8 mouse cellular contexts compared by ENCODE assay signal in the genomic region with DNA sequence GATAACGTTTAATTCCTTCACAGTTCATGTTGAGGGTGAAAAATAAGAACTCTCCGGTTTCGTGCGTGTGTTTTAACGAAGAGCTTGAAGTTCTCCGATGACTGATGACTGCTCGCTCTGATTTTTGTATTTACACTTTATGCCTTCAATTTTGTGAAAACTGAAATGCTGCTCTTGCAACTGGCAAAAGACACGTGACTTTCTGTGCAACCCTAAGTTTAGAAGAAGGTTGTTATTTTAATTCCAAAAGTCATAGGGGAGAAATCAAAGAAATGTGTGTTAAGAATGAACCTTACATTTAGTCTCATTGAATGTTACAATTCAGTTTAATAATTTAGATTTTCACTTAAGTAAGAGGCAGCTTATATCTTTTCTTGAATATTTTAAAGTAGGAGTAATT. TPM values are rescaled to one million over a fixed set of nuclear protein-coding genes. Genes with fewer than 3 reads are reported as not detected.
A peak's percentile ranks its signal among the peaks of the same experiment; 100 is the strongest.
DNase-seq lines count a peak whose midpoint lies in the region; ATAC-seq and TF ChIP-seq lines count a peak whose summit lies in the region.

No protein-coding gene starts in this region.

- H3K27me3 ChIP-seq in kidney, embryonic 15.5 days, result no peaks in the 10 kb centered on the region
- H3K27me3 ChIP-seq in hindbrain, embryonic 16.5 days (replicated peaks; ENCODE audit: control insufficient read depth, insufficient read depth, low read length), result no peaks in the 10 kb centered on the region
- no peaks in the 10 kb centered on the region for H3K27me3 ChIP-seq in midbrain, embryonic 16.5 days (ENCODE audit: control insufficient read depth, insufficient read depth, low read depth, low read length)

- peaks cover 37% of the 10 kb centered on the region for H3K4me1 ChIP-seq in kidney, embryonic 15.5 days
- H3K4me1 ChIP-seq in cortical plate, adult 2 months (ENCODE audit: control insufficient read depth, insufficient read depth, low read length), result no peaks in the 10 kb centered on the region; the same call in 1 of the 2 replicates
- H3K4me1 ChIP-seq in hindbrain, embryonic 16.5 days (ENCODE audit: control insufficient read depth, insufficient read depth, low read depth, low read length), result peaks cover 23% of the 10 kb centered on the region
- H3K4me1 ChIP-seq in midbrain, embryonic 16.5 days (ENCODE audit: control insufficient read depth, insufficient read depth, low read length), result peaks cover 18% of the 10 kb centered on the region

- peak overlapping the region; percentile 66 for H3K4me3 ChIP-seq in kidney, embryonic 15.5 days (replicated peaks)
- peak overlapping the region; percentile 82 for H3K4me3 ChIP-seq in cortical plate, adult 2 months (ENCODE audit: insufficient read depth, low read length)
- peak overlapping the region; percentile 80 for H3K4me3 ChIP-seq in hindbrain, embryonic 16.5 days (ENCODE audit: low read length)
- H3K4me3 ChIP-seq in midbrain, embryonic 16.5 days (ENCODE audit: low read depth, low read length), result peak overlapping the region; percentile 62

- no peaks in the 10 kb centered on the region for H3K9me3 ChIP-seq in kidney, embryonic 15.5 days (replicated peaks)
- no peaks in the 10 kb centered on the region for H3K9me3 ChIP-seq in hindbrain, embryonic 16.5 days (ENCODE audit: control insufficient read depth, low read length)
- no peaks in the 10 kb centered on the region for H3K9me3 ChIP-seq in midbrain, embryonic 16.5 days (replicated peaks; ENCODE audit: control insufficient read depth, low read length, poor library complexity, severe bottlenecking)

- peak overlapping the region; percentile 99 for H3K27ac ChIP-seq in kidney, embryonic 15.5 days
- peak overlapping the region; percentile 97; the same call in 1 of the 2 replicates for H3K27ac ChIP-seq in cortical plate, adult 2 months (ENCODE audit: insufficient read depth, low read length)
- H3K27ac ChIP-seq in hindbrain, embryonic 16.5 days (ENCODE audit: low read depth, low read length), result peak overlapping the region; percentile 98
- H3K27ac ChIP-seq in midbrain, embryonic 16.5 days (ENCODE audit: low read length), result no peak overlapping the region; the same call in 1 of the 2 replicates

- no peak for TF ChIP-seq POLR2A in cortical plate, adult 2 months (IDR thresholded peaks at IDR 0.05; ENCODE audit: extremely low read depth, insufficient read depth, low read length)

- no peaks in the 10 kb centered on the region for H3K36me3 ChIP-seq in kidney, embryonic 15.5 days
- H3K36me3 ChIP-seq in hindbrain, embryonic 16.5 days (ENCODE audit: control insufficient read depth, insufficient read depth, low read length), result no peaks in the 10 kb centered on the region
- no peaks in the 10 kb centered on the region for H3K36me3 ChIP-seq in midbrain, embryonic 16.5 days (ENCODE audit: control insufficient read depth, insufficient read depth, low read length)

- H3K4me2 ChIP-seq in kidney, embryonic 15.5 days, result peak overlapping the region; percentile 74
- H3K4me2 ChIP-seq in hindbrain, embryonic 16.5 days (ENCODE audit: low read length), result peak overlapping the region; percentile 79
- H3K4me2 ChIP-seq in midbrain, embryonic 16.5 days (ENCODE audit: low read length), result peak overlapping the region; percentile 90

- TF ChIP-seq CTCF in cortical plate, adult 2 months (IDR thresholded peaks at IDR 0.05; ENCODE audit: extremely low read depth, insufficient read depth, low read length), result no peak

- WGBS in kidney, embryonic 15.5 days, result under 1% methylated on average over 8 of the region's 8 CpGs
- 5% methylated on average over 8 of the region's 8 CpGs for WGBS in hindbrain, embryonic 16.5 days
- WGBS in midbrain, embryonic 16.5 days, result 3% methylated on average over 8 of the region's 8 CpGs

- H3K9ac ChIP-seq in kidney, embryonic 15.5 days, result peak overlapping the region; percentile 85
- H3K9ac ChIP-seq in hindbrain, embryonic 16.5 days (ENCODE audit: low read depth, low read length), result peak overlapping the region; percentile 88
- H3K9ac ChIP-seq in midbrain, embryonic 16.5 days (ENCODE audit: low read depth, low read length), result peak overlapping the region; percentile 84; the same call in 1 of the 2 replicates

- no peak for DNase-seq in kidney, adult 18-20 months
- no peak for DNase-seq in adrenal gland, postnatal 10 days
- no peak for DNase-seq in frontal cortex, postnatal 36 days (ENCODE audit: low spot score in 2 of 2)
- DNase-seq in gastrocnemius, adult 18-20 months (ENCODE audit: low spot score), result no peak

- ATAC-seq in kidney, embryonic 15.5 days (replicated peaks; ENCODE audit: low FRiP score), result no peak
- no peak for ATAC-seq in hindbrain, embryonic 16.5 days
- ATAC-seq in midbrain, embryonic 16.5 days, result no peak

RNA-seq across cellular contexts. Expression of gene Sypl, which starts 1.3 kb away (rescaled TPM):
- 118 and 131 TPM in 2 replicates for polyA plus RNA-seq in kidney, embryonic 15.5 days (2015; fragmentation: Nextera tagmentation; extraction: Ambion mirVana)
- polyA plus RNA-seq in cortical plate, adult 2 months (2012; rRNA removed), result 44.7 and 48.2 TPM in 2 replicates
- polyA plus RNA-seq in hindbrain, embryonic 16.5 days (2015; fragmentation: Nextera tagmentation; extraction: Ambion mirVana), result 43.4 and 46.0 TPM in 2 replicates
- polyA plus RNA-seq in midbrain, embryonic 16.5 days (2015; fragmentation: Nextera tagmentation; extraction: Ambion mirVana), result 36.1 and 37.5 TPM in 2 replicates
- 10 to 100 TPM; 95.0 to 99.0 TPM for total RNA-seq in adrenal gland, postnatal 10 days (2021)
- 100 to 1,000 TPM; 168 to 201 TPM for total RNA-seq in gastrocnemius, adult 18-20 months (2021)
